Mouse (Mus musculus) neural tube, embryonic 15.5 days (tissue): ENCODE results near the gene Zfp811. TPM values are rescaled to one million over a fixed set of nuclear protein-coding genes. Genes with fewer than 3 reads are reported as not detected.

Experiments used
- ATAC-seq: fragments of 200-750 bp; cut with Nextera tagmentation; 2 replicates; pipeline ENCODE4 v1.8.0; 2017; ENCODE audit warnings: mild to moderate bottlenecking, moderate TSS enrichment, moderate library complexity; ENCODE audit not compliant: low FRiP score
- H3K27ac ChIP-seq: fragments of 300-500 bp; sonication (generic); replicated peaks from 2 replicates; pipeline ENCODE4 v1.5.1; 2015; ENCODE audit warnings: mild to moderate bottlenecking, inconsistent platforms
- H3K27me3 ChIP-seq: fragments of 300-500 bp; sonication (generic); replicated peaks from 2 replicates; pipeline ENCODE4 v1.6.1; 2015; ENCODE audit warnings: inconsistent platforms
- H3K36me3 ChIP-seq: fragments of 300-500 bp; sonication (generic); 2 replicates; pipeline ENCODE4 v1.6.1; 2015; ENCODE audit warnings: inconsistent platforms
- H3K4me1 ChIP-seq: fragments of 300-500 bp; sonication (generic); 2 replicates; pipeline ENCODE4 v1.6.1; 2015; ENCODE audit warnings: inconsistent platforms
- H3K4me2 ChIP-seq: fragments of 300-500 bp; sonication (generic); 2 replicates; pipeline ENCODE4 v1.6.1; 2015; ENCODE audit warnings: inconsistent platforms, mild to moderate bottlenecking, moderate library complexity
- H3K4me3 ChIP-seq: fragments of 300-500 bp; sonication (generic); replicated peaks from 2 replicates; pipeline ENCODE4 v1.5.1; 2015; ENCODE audit warnings: mild to moderate bottlenecking, inconsistent platforms
- H3K9ac ChIP-seq: fragments of 300-500 bp; sonication (generic); replicated peaks from 2 replicates; pipeline ENCODE4 v1.6.1; 2015; ENCODE audit warnings: mild to moderate bottlenecking, inconsistent platforms
- H3K9me3 ChIP-seq: fragments of 300-500 bp; sonication (generic); replicated peaks from 2 replicates; pipeline ENCODE4 v1.6.1; 2016; ENCODE audit warnings: inconsistent platforms
- WGBS: fragments of 180-500 bp; shearing (Covaris S2); methylation state at CpG from one replicate; pipeline ENCODE4 v1.1.7; 2015; ENCODE audit warnings: mixed read lengths; 5-methylcytosine and 5-hydroxymethylcytosine counted together
- polyA plus RNA-seq: library from polyadenylated mRNA; unstranded; fragments of >200 nt; fragmentation: Nextera tagmentation; extraction: Ambion mirVana; gene quantifications from 2 replicates; pipeline ENCODE4 v1.2.1, GENCODE M21; 2015

Gene Zfp811
- polyA plus RNA-seq, 1 experiment from 2014 or later: 49.6 TPM

DNA sequence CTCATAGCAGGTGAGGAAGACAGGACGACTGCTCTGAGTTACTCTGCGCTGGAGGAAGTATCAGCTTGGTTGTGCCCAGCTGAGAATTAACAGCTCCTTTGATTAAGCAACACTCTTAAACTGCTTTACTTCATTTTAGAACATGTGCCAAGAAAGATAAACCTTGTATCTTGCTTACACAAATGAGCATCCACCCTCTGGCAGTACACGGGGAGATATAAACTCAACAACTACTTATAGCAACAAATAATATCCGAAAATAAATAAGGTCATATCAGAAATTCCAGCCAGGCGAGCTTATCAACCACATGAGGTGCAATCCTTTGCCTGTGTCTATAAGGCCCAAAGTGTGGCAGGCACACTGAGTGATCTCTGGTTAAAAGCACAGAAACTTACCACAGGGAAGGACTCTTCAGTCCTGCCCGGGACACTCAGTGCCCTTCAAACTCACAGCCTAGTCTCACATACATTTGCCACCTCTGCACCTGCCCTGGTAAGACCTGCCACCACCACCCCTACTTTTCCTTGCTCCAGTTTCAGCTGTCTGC, 56.8 kb downstream of the Zfp811 start:
- ATAC-seq: no peak
- no peak overlapping the region for H3K4me2 ChIP-seq
- H3K36me3 ChIP-seq: no peaks in the 10 kb centered on the region
- H3K27ac ChIP-seq: no peak overlapping the region
- 85% methylated on average over 6 of the region's 6 CpGs for WGBS
- no peaks in the 10 kb centered on the region; the same call in 1 of the 2 replicates for H3K4me1 ChIP-seq
- no peak overlapping the region for H3K9ac ChIP-seq
- no peak overlapping the region for H3K4me3 ChIP-seq
- H3K27me3 ChIP-seq: no peaks in the 10 kb centered on the region
- H3K9me3 ChIP-seq: no peaks in the 10 kb centered on the region

DNA sequence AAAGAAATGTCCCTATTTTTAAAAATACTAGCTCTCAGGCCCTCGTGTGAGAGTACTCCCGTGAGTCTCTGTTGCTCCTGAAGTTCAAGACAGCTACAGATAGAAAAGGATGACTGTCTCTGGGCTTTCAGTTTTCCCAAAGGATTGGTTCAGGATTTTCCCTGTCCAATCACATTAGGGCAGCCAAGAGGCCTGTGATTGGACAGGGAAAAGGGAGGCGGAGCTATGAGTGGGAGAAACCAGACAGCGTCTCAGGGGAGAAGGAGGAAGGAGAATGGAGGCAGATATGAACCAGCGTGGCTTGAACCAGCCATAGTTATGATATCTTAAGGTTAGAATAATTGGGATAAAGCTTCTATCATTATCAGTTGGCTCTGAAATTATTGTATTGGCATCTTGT, 59.1 kb downstream of the Zfp811 start:
- H3K36me3 ChIP-seq: no peaks in the 10 kb centered on the region
- WGBS: 55% methylated on average over 5 of the region's 5 CpGs
- no peak overlapping the region for H3K9ac ChIP-seq
- H3K4me3 ChIP-seq: no peak overlapping the region
- H3K27ac ChIP-seq: no peak overlapping the region
- no peaks in the 10 kb centered on the region; the same call in 1 of the 2 replicates for H3K4me1 ChIP-seq
- H3K27me3 ChIP-seq: no peaks in the 10 kb centered on the region
- H3K4me2 ChIP-seq: no peak overlapping the region
- no peak for ATAC-seq
- no peaks in the 10 kb centered on the region for H3K9me3 ChIP-seq

Other genes starting within 250 kb of the Zfp811 start
- 1.1 TPM in 1 of 2 replicates, not detected in the other for gene Cyp4f37, start 188.6 kb downstream of the Zfp811 start, polyA plus RNA-seq
- gene Cyp4f40, start 151.0 kb downstream of the Zfp811 start, polyA plus RNA-seq: 0.10 and 1.3 TPM in 2 replicates
- gene Cyp4f15, start 124.3 kb downstream of the Zfp811 start, polyA plus RNA-seq: 1.4 and 1.5 TPM in 2 replicates
- gene Zfp871, start 21.6 kb downstream of the Zfp811 start, polyA plus RNA-seq: 35.2 and 37.6 TPM in 2 replicates
- gene Zfp799, start 20.3 kb upstream of the Zfp811 start, polyA plus RNA-seq: 16.4 and 18.0 TPM in 2 replicates
- 7.7 and 8.8 TPM in 2 replicates for gene Zfp870, start 81.7 kb upstream of the Zfp811 start, polyA plus RNA-seq
- 0.09 TPM in 1 of 2 replicates, not detected in the other for gene Cyp4f14, start 107.4 kb upstream of the Zfp811 start, polyA plus RNA-seq
- gene Cyp4f13, start 137.5 kb upstream of the Zfp811 start, polyA plus RNA-seq: 8.0 and 8.1 TPM in 2 replicates
- 8.5 and 9.0 TPM in 2 replicates for gene Zfp472, start 155.9 kb upstream of the Zfp811 start, polyA plus RNA-seq
- gene Zfp952, start 183.2 kb upstream of the Zfp811 start, polyA plus RNA-seq: 17.9 and 21.5 TPM in 2 replicates
- gene Zfp763, start 223.5 kb upstream of the Zfp811 start, polyA plus RNA-seq: 23.7 and 24.7 TPM in 2 replicates